Mouse (Mus musculus): ENCODE results near the gene 1700010B08Rik. TPM values are rescaled to one million over a fixed set of nuclear protein-coding genes. Genes with fewer than 3 reads are reported as not detected.
"Not testable (repeated sequence)": the region's sequence is repeated elsewhere in the genome, so short reads cannot be mapped to it uniquely, and the experiment has no call there.

Gene 1700010B08Rik
- polyA plus RNA-seq, 1 experiment from 2014 or later: not detected

DNA sequence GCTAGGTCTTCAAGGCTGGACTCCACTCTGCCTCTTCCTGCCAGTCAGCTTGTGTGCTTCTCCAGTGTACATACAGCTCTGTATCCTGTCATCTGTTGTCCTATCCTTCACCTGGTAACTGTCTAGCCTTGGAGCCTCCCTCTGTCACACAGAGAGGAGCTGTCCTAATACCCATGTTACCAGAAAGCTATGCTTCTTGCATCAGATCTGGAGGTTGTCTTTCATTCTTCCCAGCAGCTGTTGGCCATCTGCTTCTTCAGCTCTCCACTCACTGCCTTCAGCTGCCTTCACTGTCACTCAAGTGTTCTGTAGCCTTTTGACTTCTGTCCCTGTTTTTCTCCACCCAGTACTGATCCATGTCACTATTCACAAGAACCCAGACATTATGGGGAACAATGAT lies 29.4 kb upstream of the 1700010B08Rik start:
- no peaks in the 10 kb centered on the region for H3K9me3 ChIP-seq (replicated peaks; ENCODE audit: control insufficient read depth, low read length)
- no peak overlapping the region for H3K9ac ChIP-seq (ENCODE audit: low read depth, low read length)
- H3K27ac ChIP-seq (ENCODE audit: low read length): no peak overlapping the region
- H3K36me3 ChIP-seq (ENCODE audit: control insufficient read depth, insufficient read depth): peaks cover 8% of the 10 kb centered on the region
- ATAC-seq (ENCODE audit: low read depth): no peak
- no peak overlapping the region for H3K4me3 ChIP-seq (ENCODE audit: low read depth, low read length)
- H3K4me2 ChIP-seq (ENCODE audit: low read depth, low read length): no peak overlapping the region
- no peaks in the 10 kb centered on the region; the same call in 1 of the 2 replicates for H3K4me1 ChIP-seq (ENCODE audit: control insufficient read depth, low read depth, low read length)
- no peaks in the 10 kb centered on the region for H3K27me3 ChIP-seq (ENCODE audit: control insufficient read depth, insufficient read depth, low read depth, low read length)

DNA sequence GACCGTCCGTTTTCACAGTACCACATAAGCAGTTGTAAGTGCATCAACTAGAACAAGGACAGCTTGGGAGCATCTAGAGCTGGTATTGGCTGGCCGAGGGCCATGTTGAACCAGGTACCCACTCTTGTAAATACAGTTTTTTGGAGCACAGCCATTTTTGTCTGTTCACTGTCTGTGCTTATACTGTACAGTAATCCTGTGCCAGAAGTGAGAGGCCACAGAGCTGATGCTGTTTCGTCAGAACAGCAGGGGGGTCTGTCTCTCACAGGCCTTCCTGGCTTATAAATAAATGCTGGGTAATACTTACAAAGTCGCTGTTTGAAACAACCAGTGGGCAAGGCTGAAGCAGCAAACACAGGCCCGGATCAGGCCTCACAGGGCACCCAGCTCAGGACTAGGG lies 27.5 kb upstream of the 1700010B08Rik start:
- no peak overlapping the region for H3K4me2 ChIP-seq (ENCODE audit: low read depth, low read length)
- ATAC-seq (ENCODE audit: low read depth): no peak
- H3K4me3 ChIP-seq (ENCODE audit: low read depth, low read length): no peak overlapping the region
- H3K4me1 ChIP-seq (ENCODE audit: control insufficient read depth, low read depth, low read length): no peaks in the 10 kb centered on the region; the same call in 1 of the 2 replicates
- H3K9ac ChIP-seq (ENCODE audit: low read depth, low read length): no peak overlapping the region
- H3K9me3 ChIP-seq (replicated peaks; ENCODE audit: control insufficient read depth, low read length): no peaks in the 10 kb centered on the region
- no peaks in the 10 kb centered on the region for H3K27me3 ChIP-seq (ENCODE audit: control insufficient read depth, insufficient read depth, low read depth, low read length)
- H3K36me3 ChIP-seq (ENCODE audit: control insufficient read depth, insufficient read depth): peaks cover 10% of the 10 kb centered on the region
- H3K27ac ChIP-seq (ENCODE audit: low read length): no peak overlapping the region
- WGBS (ENCODE audit: insufficient replicate concordance): 81% methylated on average over 6 of the region's 6 CpGs

DNA sequence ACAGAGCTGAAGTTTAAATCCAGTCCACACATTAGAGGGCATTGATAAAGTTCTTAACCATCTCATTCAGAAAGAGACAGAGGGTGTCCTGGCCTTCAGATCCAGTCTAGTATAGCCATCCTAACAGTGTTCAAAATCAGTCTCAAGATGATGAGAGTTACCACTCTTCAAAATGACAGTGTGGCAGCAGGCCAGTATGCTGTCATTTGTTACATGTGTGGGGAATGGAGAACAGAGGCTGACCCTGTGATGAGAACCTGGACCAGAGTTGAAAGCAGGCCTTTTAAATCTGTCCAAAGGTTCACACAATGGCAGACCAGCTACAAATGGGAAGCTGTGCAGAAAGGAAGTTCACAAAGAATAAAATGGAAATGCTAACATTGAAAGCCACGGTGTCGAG lies 26.5 kb upstream of the 1700010B08Rik start:
- Histone ChIP-seq H3K4me3 (ENCODE audit: low read depth, low read length) (no peak overlapping the region), H3K4me2 (ENCODE audit: low read depth, low read length) (no peak overlapping the region), H3K4me1 (ENCODE audit: control insufficient read depth, low read depth, low read length) (no peaks in the 10 kb centered on the region), H3K36me3 (ENCODE audit: control insufficient read depth, insufficient read depth) (peaks cover 11% of the 10 kb centered on the region), H3K27me3 (ENCODE audit: control insufficient read depth, insufficient read depth, low read depth, low read length) (no peaks in the 10 kb centered on the region), H3K9ac (ENCODE audit: low read depth, low read length) (no peak overlapping the region), H3K9me3 (replicated peaks; ENCODE audit: control insufficient read depth, low read length) (no peaks in the 10 kb centered on the region), H3K27ac (ENCODE audit: low read length) (no peak overlapping the region)
- WGBS (ENCODE audit: insufficient replicate concordance): 74% methylated on average over 2 of the region's 2 CpGs
- no peak for ATAC-seq (ENCODE audit: low read depth)

DNA sequence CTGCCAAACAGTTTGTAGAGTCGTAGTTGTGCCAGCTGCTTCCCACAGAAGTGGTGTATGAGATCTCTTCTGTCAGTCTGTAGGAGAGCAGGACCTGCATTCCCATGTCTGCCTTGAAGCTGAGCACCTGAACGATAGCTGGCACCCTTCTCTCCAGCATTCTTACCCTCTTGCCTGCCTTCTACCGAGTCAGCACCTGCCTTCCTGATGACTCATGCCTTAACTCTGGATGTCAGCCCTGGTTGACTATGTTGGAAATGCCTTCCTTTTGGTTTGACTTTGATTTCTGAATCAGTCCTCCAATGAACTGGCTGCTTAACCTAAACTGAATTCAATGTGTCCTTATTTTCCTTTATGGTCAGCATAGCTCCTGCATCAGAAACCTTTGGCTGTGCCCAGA lies 20.4 kb upstream of the 1700010B08Rik start:
- Histone ChIP-seq H3K36me3 (ENCODE audit: control insufficient read depth, insufficient read depth) (peaks cover 8% of the 10 kb centered on the region), H3K27me3 (ENCODE audit: control insufficient read depth, insufficient read depth, low read depth, low read length) (no peaks in the 10 kb centered on the region), H3K4me3 (ENCODE audit: low read depth, low read length) (no peak overlapping the region), H3K4me2 (ENCODE audit: low read depth, low read length) (no peak overlapping the region), H3K9me3 (replicated peaks; ENCODE audit: control insufficient read depth, low read length) (no peaks in the 10 kb centered on the region), H3K9ac (ENCODE audit: low read depth, low read length) (no peak overlapping the region), H3K27ac (ENCODE audit: low read length) (no peak overlapping the region), H3K4me1 (ENCODE audit: control insufficient read depth, low read depth, low read length) (no peaks in the 10 kb centered on the region)
- whole genome bisulfite sequencing (ENCODE audit: insufficient replicate concordance): 71% methylated on average over 3 of the region's 3 CpGs
- ATAC-seq (ENCODE audit: low read depth): no peak

DNA sequence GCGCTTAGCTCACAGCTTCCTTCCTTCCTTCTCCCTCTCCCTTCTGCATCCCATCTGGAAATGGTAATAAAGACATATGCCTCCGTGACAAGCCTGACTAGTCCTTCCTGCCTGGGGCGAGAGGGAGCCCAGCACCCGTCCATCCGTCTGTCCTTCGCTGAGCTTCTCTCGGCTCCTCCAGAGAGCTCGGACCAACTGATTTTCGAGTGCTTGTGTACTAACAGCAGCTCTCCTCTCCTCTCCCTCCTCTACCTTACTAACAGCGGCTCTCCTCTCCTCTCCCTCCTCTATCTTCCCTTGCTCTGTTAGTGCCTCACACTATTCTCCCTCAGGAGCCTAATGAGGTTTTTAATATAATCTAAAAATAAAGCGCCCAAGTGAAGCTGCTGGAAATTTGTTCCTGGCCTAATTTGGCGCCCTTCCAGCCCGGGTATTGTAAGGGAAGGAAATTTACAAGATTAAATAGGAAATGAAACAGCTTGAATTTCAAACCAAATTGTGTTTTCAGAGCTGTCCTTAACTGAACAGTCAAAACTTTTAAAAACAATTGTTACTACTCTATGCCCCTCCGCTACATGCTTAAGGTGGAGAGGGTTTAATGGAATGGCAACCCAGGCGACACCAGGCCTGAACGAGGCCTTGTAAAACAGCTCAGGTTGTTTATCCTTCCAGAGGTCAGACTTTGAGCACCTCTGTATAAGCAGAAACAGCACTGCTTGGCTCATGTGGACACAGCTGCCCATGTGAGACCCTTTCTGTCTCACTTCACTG lies 16.9 kb upstream of the 1700010B08Rik start:
- no peak overlapping the region for H3K9ac ChIP-seq (ENCODE audit: low read depth, low read length)
- H3K4me3 ChIP-seq (ENCODE audit: low read depth, low read length): no peak overlapping the region
- no peaks in the 10 kb centered on the region for H3K27me3 ChIP-seq (ENCODE audit: control insufficient read depth, insufficient read depth, low read depth, low read length)
- H3K9me3 ChIP-seq (replicated peaks; ENCODE audit: control insufficient read depth, low read length): no peaks in the 10 kb centered on the region
- no peak overlapping the region for H3K4me2 ChIP-seq (ENCODE audit: low read depth, low read length)
- no peak for ATAC-seq (ENCODE audit: low read depth)
- WGBS (ENCODE audit: insufficient replicate concordance): 80% methylated on average over 16 of the region's 16 CpGs
- H3K4me1 ChIP-seq (ENCODE audit: control insufficient read depth, low read depth, low read length): no peaks in the 10 kb centered on the region
- H3K27ac ChIP-seq (ENCODE audit: low read length): no peak overlapping the region
- H3K36me3 ChIP-seq (ENCODE audit: control insufficient read depth, insufficient read depth): peaks cover 8% of the 10 kb centered on the region

DNA sequence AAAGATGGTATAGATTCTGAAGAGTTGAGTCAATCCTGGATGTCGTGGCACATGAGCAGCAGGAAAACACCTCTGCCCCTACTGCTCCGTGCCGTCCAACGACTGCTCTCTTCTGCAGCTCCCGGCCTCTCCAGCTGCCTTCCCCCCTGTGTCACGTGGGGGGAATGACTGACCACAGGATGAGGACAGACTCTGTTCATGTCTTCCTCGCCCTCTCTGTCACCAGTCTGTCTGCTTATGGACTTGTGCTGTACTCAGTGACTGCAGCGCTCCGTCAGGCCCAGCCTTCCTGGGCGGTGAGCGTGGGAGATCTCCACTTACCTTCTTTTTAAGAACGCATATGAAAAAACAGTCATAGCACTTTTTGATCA lies 16.4 kb upstream of the 1700010B08Rik start:
- WGBS (ENCODE audit: insufficient replicate concordance): 78% methylated on average over 12 of the region's 12 CpGs
- Histone ChIP-seq H3K4me3 (ENCODE audit: low read depth, low read length) (no peak overlapping the region), H3K4me2 (ENCODE audit: low read depth, low read length) (no peak overlapping the region), H3K4me1 (ENCODE audit: control insufficient read depth, low read depth, low read length) (no peaks in the 10 kb centered on the region), H3K27me3 (ENCODE audit: control insufficient read depth, insufficient read depth, low read depth, low read length) (no peaks in the 10 kb centered on the region), H3K36me3 (ENCODE audit: control insufficient read depth, insufficient read depth) (peaks cover 8% of the 10 kb centered on the region), H3K9me3 (replicated peaks; ENCODE audit: control insufficient read depth, low read length) (no peaks in the 10 kb centered on the region), H3K27ac (ENCODE audit: low read length) (no peak overlapping the region; the same call in 1 of the 2 replicates), H3K9ac (ENCODE audit: low read depth, low read length) (no peak overlapping the region)
- ATAC-seq (ENCODE audit: low read depth): no peak

DNA sequence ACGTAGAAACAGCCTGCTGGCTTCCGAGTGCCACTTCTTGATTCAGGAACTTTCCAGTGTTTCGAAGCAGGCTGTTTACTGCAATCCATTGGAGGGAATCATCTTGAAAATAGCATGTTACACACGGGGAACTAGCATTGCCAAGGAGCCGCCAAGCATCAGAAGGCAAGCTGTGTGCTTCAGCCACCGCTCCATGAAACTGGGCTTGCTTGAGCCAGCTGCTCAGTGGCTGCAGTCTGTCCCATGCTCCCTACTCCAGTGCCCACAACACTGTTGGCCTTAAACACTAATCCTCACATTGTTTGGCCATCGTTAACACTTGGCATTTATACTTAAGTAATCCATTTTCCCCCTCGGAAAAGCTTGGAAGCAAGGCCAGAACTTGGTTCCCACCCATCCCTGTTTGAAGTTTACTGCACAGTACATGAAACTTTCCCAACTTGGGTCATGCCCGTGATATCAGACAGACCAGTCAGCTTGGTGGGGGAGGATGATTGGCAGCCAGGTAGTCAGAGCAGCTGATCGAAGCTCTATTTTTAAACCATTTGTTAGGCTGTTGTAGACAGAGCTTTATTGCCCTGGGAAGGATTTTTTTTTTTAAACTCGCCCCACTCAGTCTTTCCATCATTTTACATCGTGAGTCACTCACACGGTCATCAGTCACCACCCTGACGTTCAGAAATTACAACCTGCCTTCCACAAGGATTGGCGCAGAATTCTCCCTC lies 13.2 kb upstream of the 1700010B08Rik start:
- ATAC-seq (ENCODE audit: low read depth): no peak
- H3K4me3 ChIP-seq (ENCODE audit: low read depth, low read length): no peak overlapping the region

DNA sequence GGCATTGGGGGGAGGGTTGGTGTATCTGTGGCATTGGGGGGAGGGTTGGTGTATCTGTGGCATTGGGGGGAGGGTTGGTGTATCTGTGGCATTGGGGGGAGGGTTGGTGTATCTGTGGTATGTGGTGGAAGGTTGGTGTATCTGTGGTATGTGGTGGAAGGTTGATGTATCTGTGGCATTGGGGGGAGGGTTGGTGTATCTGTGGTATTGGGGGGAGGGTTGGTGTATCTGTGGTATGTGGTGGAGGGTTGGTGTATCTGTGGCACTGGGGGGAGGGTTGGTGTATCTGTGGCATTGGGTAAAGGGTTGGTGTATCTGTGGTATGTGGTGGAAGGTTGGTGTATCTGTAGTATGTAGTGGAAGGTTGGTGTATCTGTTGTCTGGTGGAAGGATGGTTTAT lies 11.6 kb upstream of the 1700010B08Rik start:
- H3K9me3 ChIP-seq (replicated peaks; ENCODE audit: control insufficient read depth, low read length); H3K4me2 ChIP-seq (ENCODE audit: low read depth, low read length); H3K27me3 ChIP-seq (ENCODE audit: control insufficient read depth, insufficient read depth, low read depth, low read length); H3K27ac ChIP-seq (ENCODE audit: low read length); ATAC-seq (ENCODE audit: low read depth); H3K9ac ChIP-seq (ENCODE audit: low read depth, low read length); H3K4me3 ChIP-seq (ENCODE audit: low read depth, low read length); H3K36me3 ChIP-seq (ENCODE audit: control insufficient read depth, insufficient read depth); H3K4me1 ChIP-seq (ENCODE audit: control insufficient read depth, low read depth, low read length): not testable (repeated sequence)

More for the DNA sequence above, 13.2 kb upstream of the 1700010B08Rik start:
- no peak overlapping the region for H3K27ac ChIP-seq (ENCODE audit: low read length)
- no peaks in the 10 kb centered on the region for H3K4me1 ChIP-seq (ENCODE audit: control insufficient read depth, low read depth, low read length)
- H3K4me2 ChIP-seq (ENCODE audit: low read depth, low read length): no peak overlapping the region
- H3K9ac ChIP-seq (ENCODE audit: low read depth, low read length): no peak overlapping the region
- H3K36me3 ChIP-seq (ENCODE audit: control insufficient read depth, insufficient read depth): peaks cover 7% of the 10 kb centered on the region
- H3K27me3 ChIP-seq (ENCODE audit: control insufficient read depth, insufficient read depth, low read depth, low read length): no peaks in the 10 kb centered on the region
- H3K9me3 ChIP-seq (replicated peaks; ENCODE audit: control insufficient read depth, low read length): no peaks in the 10 kb centered on the region
- 82% methylated on average over 15 of the region's 15 CpGs for WGBS (ENCODE audit: insufficient replicate concordance)

DNA sequence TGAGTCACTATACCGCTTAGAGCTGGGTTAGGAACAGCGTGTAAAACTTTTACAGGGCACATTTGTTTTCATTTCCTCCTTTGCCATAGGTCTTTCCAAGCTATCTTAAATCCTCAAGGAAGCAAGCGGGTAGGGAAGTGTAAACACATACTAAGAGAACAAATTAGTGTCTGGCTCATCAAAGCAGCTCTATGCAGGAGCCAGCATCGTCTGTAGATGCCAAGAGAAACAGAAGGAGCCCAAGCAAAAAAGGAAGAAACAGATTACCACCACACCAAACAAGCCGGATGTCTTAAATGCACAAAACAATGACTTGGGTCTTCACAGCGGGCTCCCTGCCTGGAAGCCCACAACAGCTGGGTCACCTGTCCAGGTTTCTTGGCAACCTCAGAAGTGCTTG lies 9.0 kb upstream of the 1700010B08Rik start:
- Histone ChIP-seq H3K27me3 (ENCODE audit: control insufficient read depth, insufficient read depth, low read depth, low read length) (no peaks in the 10 kb centered on the region), H3K36me3 (ENCODE audit: control insufficient read depth, insufficient read depth) (peaks cover 2% of the 10 kb centered on the region), H3K4me2 (ENCODE audit: low read depth, low read length) (no peak overlapping the region), H3K4me1 (ENCODE audit: control insufficient read depth, low read depth, low read length) (no peaks in the 10 kb centered on the region), H3K9ac (ENCODE audit: low read depth, low read length) (no peak overlapping the region), H3K4me3 (ENCODE audit: low read depth, low read length) (no peak overlapping the region), H3K9me3 (replicated peaks; ENCODE audit: control insufficient read depth, low read length) (no peaks in the 10 kb centered on the region), H3K27ac (ENCODE audit: low read length) (no peak overlapping the region)
- WGBS (ENCODE audit: insufficient replicate concordance): 67% methylated on average over 6 of the region's 6 CpGs
- no peak for ATAC-seq (ENCODE audit: low read depth)
